Mouse (Mus musculus) brain, embryonic 18.5 days (tissue): Measurements from ENCODE around the gene Pold2.

Source experiments
- DNase-seq: peaks from one replicate; pipeline ENCODE4 v3.0.0-alpha.2; 2012; ENCODE audit warnings: low read depth, low spot score

Pold2 gene

GRCm38 (mm10) chr11:5877921-5878526, at the start of gene Pold2:
Pold2 (minus strand) TSS chr11:5878292.
- DNase-seq, result peak; percentile 93

GRCm38 (mm10) chr11:5926696-5927220, 48.7 kb upstream of the Pold2 start:
- no peak for DNase-seq

- no peak for DNase-seq
These were observed 46.6 kb upstream of the Pold2 start for GRCm38 (mm10) chr11:5924699-5925098.

GRCm38 (mm10) chr11:5920323-5920960, 42.4 kb upstream of the Pold2 start:
- DNase-seq, result no peak

GRCm38 (mm10) chr11:5919606-5920005, 41.5 kb upstream of the Pold2 start:
- no peak for DNase-seq

- no peak for DNase-seq
These were observed 40.0 kb upstream of the Pold2 start for GRCm38 (mm10) chr11:5918111-5918510.

- DNase-seq, result no peak
These were observed 38.1 kb upstream of the Pold2 start for GRCm38 (mm10) chr11:5916178-5916548.

- DNase-seq, result no peak
These were observed 37.5 kb upstream of the Pold2 start for GRCm38 (mm10) chr11:5915429-5916177.

GRCm38 (mm10) chr11:5914940-5915339, 36.8 kb upstream of the Pold2 start:
- DNase-seq, result no peak

- DNase-seq, result no peak
These were observed 35.8 kb upstream of the Pold2 start for GRCm38 (mm10) chr11:5913936-5914335.

GRCm38 (mm10) chr11:5913256-5913655, 35.2 kb upstream of the Pold2 start:
- DNase-seq, result no peak

GRCm38 (mm10) chr11:5912635-5913034, 34.5 kb upstream of the Pold2 start:
- DNase-seq, result no peak

- no peak for DNase-seq
These were observed 30.6 kb upstream of the Pold2 start for GRCm38 (mm10) chr11:5908642-5909041.

- DNase-seq, result no peak
These were observed 29.0 kb upstream of the Pold2 start for GRCm38 (mm10) chr11:5907096-5907495.

- no peak for DNase-seq
These were observed 27.9 kb upstream of the Pold2 start for GRCm38 (mm10) chr11:5905778-5906518.

GRCm38 (mm10) chr11:5904871-5905270, 26.8 kb upstream of the Pold2 start:
- DNase-seq, result no peak

- no peak for DNase-seq
These were observed 26.3 kb upstream of the Pold2 start for GRCm38 (mm10) chr11:5904357-5904756.

GRCm38 (mm10) chr11:5903844-5904243, 25.8 kb upstream of the Pold2 start:
- no peak for DNase-seq

GRCm38 (mm10) chr11:5902390-5902789, 24.3 kb upstream of the Pold2 start:
- no peak for DNase-seq

GRCm38 (mm10) chr11:5901950-5902349, 23.9 kb upstream of the Pold2 start:
- peak; percentile 78 for DNase-seq

GRCm38 (mm10) chr11:5901320-5901719, 23.2 kb upstream of the Pold2 start:
- DNase-seq, result no peak

- no peak for DNase-seq
These were observed 21.2 kb upstream of the Pold2 start for GRCm38 (mm10) chr11:5899286-5899685.
